Mouse (Mus musculus) heart, postnatal 0 days (tissue): ENCODE data around the gene Nubp2. TPM values are rescaled to one million over a fixed set of nuclear protein-coding genes. Genes with fewer than 3 reads are reported as not detected.

Source experiments
- ATAC-seq: fragments of 200-750 bp; cut with Nextera tagmentation; 2 replicates; pipeline ENCODE4 v1.8.0; 2017; ENCODE audit warnings: low read depth, moderate number of reproducible peaks, moderate library complexity; ENCODE audit not compliant: insufficient read depth
- DNase-seq: peaks from one replicate; pipeline ENCODE4 v3.0.0-alpha.2; 2016; ENCODE audit warnings: low spot score
- H3K27ac ChIP-seq: fragments of 300-500 bp; sonication (generic); 2 replicates; pipeline ENCODE4 v1.5.1; 2014; ENCODE audit warnings: low read depth, mild to moderate bottlenecking
- H3K27me3 ChIP-seq: fragments of 300-500 bp; sonication (generic); 2 replicates; pipeline ENCODE4 v1.6.1; 2014; ENCODE audit warnings: low read length, mixed read lengths; ENCODE audit not compliant: control insufficient read depth, insufficient read depth
- H3K36me3 ChIP-seq: fragments of 300-500 bp; sonication (generic); replicated peaks from 2 replicates; pipeline ENCODE4 v1.6.1; 2014; ENCODE audit warnings: low read length, mixed read lengths; ENCODE audit not compliant: control insufficient read depth, insufficient read depth
- H3K4me1 ChIP-seq: fragments of 300-500 bp; sonication (generic); 2 replicates; pipeline ENCODE4 v1.6.1; 2014; ENCODE audit warnings: antibody characterized with exemption; ENCODE audit not compliant: control insufficient read depth, insufficient read depth
- H3K4me2 ChIP-seq: fragments of 300-500 bp; sonication (generic); 2 replicates; pipeline ENCODE4 v1.6.1; 2014; ENCODE audit warnings: low read depth, mild to moderate bottlenecking, low read length, moderate library complexity
- H3K4me3 ChIP-seq: fragments of 300-500 bp; sonication (generic); 2 replicates; pipeline ENCODE4 v1.5.1; 2014; ENCODE audit warnings: low read depth, low read length
- H3K9ac ChIP-seq: fragments of 300-500 bp; sonication (generic); replicated peaks from 2 replicates; pipeline ENCODE4 v1.6.1; 2014; ENCODE audit warnings: low read depth, low read length, mixed read lengths
- H3K9me3 ChIP-seq: fragments of 300-500 bp; sonication (generic); replicated peaks from 2 replicates; pipeline ENCODE4 v1.6.1; 2016; ENCODE audit warnings: low read length; ENCODE audit not compliant: control insufficient read depth
- CTCF ChIP-seq: IDR thresholded peaks from 2 replicates; pipeline ENCODE4 v1.5.1; 2016; ENCODE audit warnings: antibody characterized with exemption, control low read depth, low read depth
- EP300 ChIP-seq: IDR thresholded peaks from 2 replicates; pipeline ENCODE4 v1.6.1; 2016; ENCODE audit warnings: antibody characterized with exemption, low read depth
- WGBS: fragments of 180-500 bp; shearing (Covaris S2); extraction: QIAGEN DNeasy Blood & Tissue Kit; methylation state at CpG from one replicate; pipeline ENCODE4 v1.1.7; 2014; 5-methylcytosine and 5-hydroxymethylcytosine counted together
- polyA plus RNA-seq: library from polyadenylated mRNA; unstranded; fragments of >200 nt; fragmentation: Nextera tagmentation; extraction: Ambion mirVana; gene quantifications from 2 replicates; pipeline ENCODE4 v1.2.1, GENCODE M21; 2015
- total RNA-seq: library from RNA; depleted of rRNA; stranded (reverse); fragments of >200 nt; gene quantifications from 2 replicates; pipeline ENCODE4 v1.2.3, GENCODE M21; 2014; ENCODE audit warnings: low replicate concordance; rRNA removed

Nubp2 gene
- total RNA-seq (36.6 and 44.9 TPM in 2 replicates), polyA plus RNA-seq (29.8 and 31.3 TPM in 2 replicates)

- under 1% methylated on average over 69 of the region's 69 CpGs for WGBS
- Histone ChIP-seq H3K27ac (peak within 1 kb of the TSS; percentile 92), H3K9ac (peak within 1 kb of the TSS; percentile 82), H3K4me2 (peak within 1 kb of the TSS; percentile 97), H3K9me3 (no peaks in the 10 kb centered on the region), H3K4me3 (peak within 1 kb of the TSS; percentile 88), H3K36me3 (peaks cover 20% of the 10 kb centered on the region), H3K4me1 (peaks cover 17% of the 10 kb centered on the region), H3K27me3 (no peaks in the 10 kb centered on the region)
- ATAC-seq (peak; percentile 95), DNase-seq (peak; percentile 100)
- TF ChIP-seq CTCF (0 out of 2 replicates have a peak, but pooled peaks have one; percentile 1), EP300 (peak; percentile 91)
Observed at GRCm38 (mm10) chr17:24886134-24886931, at the start of gene Nubp2, which contains the start of gene Spsb3. Gene Nubp2, minus strand, starts transcription at chr17:24886349. Gene Spsb3, plus strand, starts transcription at chr17:24886643.

GRCm38 (mm10) chr17:24935666-24936065 is 49.5 kb upstream of the Nubp2 start:
- Histone ChIP-seq H3K27ac (no peak overlapping the region), H3K9me3 (no peaks in the 10 kb centered on the region)
- TF ChIP-seq CTCF (no peak), EP300 (no peak)

GRCm38 (mm10) chr17:24934926-24935325 is 48.8 kb upstream of the Nubp2 start:
- DNase-seq = no peak
- TF ChIP-seq CTCF = no peak
- TF ChIP-seq EP300 = no peak
- ATAC-seq = no peak
- peak overlapping the region; percentile 62; the same call in 1 of the 2 replicates for H3K9ac ChIP-seq
- H3K27ac ChIP-seq = no peak overlapping the region
- WGBS = 33% methylated on average over 4 of the region's 4 CpGs
- peaks cover 18% of the 10 kb centered on the region for H3K4me1 ChIP-seq
- peak overlapping the region; percentile 79 for H3K4me2 ChIP-seq
- no peaks in the 10 kb centered on the region for H3K27me3 ChIP-seq
- no peak overlapping the region; the same call in 1 of the 2 replicates for H3K4me3 ChIP-seq
- H3K36me3 ChIP-seq = no peaks in the 10 kb centered on the region
- H3K9me3 ChIP-seq = no peaks in the 10 kb centered on the region

More at GRCm38 (mm10) chr17:24935666-24936065, 49.5 kb upstream of the Nubp2 start:
- Histone ChIP-seq H3K36me3 (no peaks in the 10 kb centered on the region), H3K4me3 (peak overlapping the region; percentile 73), H3K4me1 (peaks cover 18% of the 10 kb centered on the region), H3K9ac (peak overlapping the region; percentile 62), H3K4me2 (peak overlapping the region; percentile 79), H3K27me3 (no peaks in the 10 kb centered on the region)
- ATAC-seq (no peak), DNase-seq (no peak)

- peaks cover 18% of the 10 kb centered on the region for H3K4me1 ChIP-seq
- H3K9ac ChIP-seq = no peak overlapping the region
- DNase-seq (no peak), ATAC-seq (no peak)
- no peak overlapping the region for H3K4me3 ChIP-seq
- no peaks in the 10 kb centered on the region for H3K27me3 ChIP-seq
- no peaks in the 10 kb centered on the region for H3K9me3 ChIP-seq
- 0 out of 2 replicates have a peak, but pooled peaks cover 5% of the 10 kb centered on the region for H3K36me3 ChIP-seq
- 73% methylated on average over 4 of the region's 4 CpGs for WGBS
- TF ChIP-seq EP300 (no peak), CTCF (no peak)
- H3K27ac ChIP-seq = no peak overlapping the region
- no peak overlapping the region for H3K4me2 ChIP-seq
Observed at GRCm38 (mm10) chr17:24933163-24933562, 47.0 kb upstream of the Nubp2 start.

GRCm38 (mm10) chr17:24932431-24932830 is 46.3 kb upstream of the Nubp2 start:
- H3K36me3 ChIP-seq = peaks cover 10% of the 10 kb centered on the region
- no peak overlapping the region for H3K4me3 ChIP-seq
- no peak overlapping the region for H3K27ac ChIP-seq
- TF ChIP-seq EP300 = no peak
- no peak overlapping the region for H3K9ac ChIP-seq
- no peak overlapping the region for H3K4me2 ChIP-seq
- no peaks in the 10 kb centered on the region for H3K9me3 ChIP-seq
- no peak for DNase-seq
- no peak for ATAC-seq
- WGBS = 86% methylated on average over 4 of the region's 4 CpGs
- no peaks in the 10 kb centered on the region for H3K27me3 ChIP-seq
- H3K4me1 ChIP-seq = peaks cover 18% of the 10 kb centered on the region
